Mouse (Mus musculus) c-Kit-positive CD71-positive TER-119-negative erythroid progenitor cells, embryonic 14.5 days (primary cell): ENCODE measurements around the gene Cacna1g.

Experiments used
- DNase-seq: peaks from one replicate; pipeline ENCODE4 v3.0.0-alpha.2; 2013; ENCODE audit warnings: low read depth

The Cacna1g gene

GRCm38 (mm10) chr11:94480382-94480781 lies 6.4 kb upstream of the Cacna1g start:
- DNase-seq = no peak

DNA sequence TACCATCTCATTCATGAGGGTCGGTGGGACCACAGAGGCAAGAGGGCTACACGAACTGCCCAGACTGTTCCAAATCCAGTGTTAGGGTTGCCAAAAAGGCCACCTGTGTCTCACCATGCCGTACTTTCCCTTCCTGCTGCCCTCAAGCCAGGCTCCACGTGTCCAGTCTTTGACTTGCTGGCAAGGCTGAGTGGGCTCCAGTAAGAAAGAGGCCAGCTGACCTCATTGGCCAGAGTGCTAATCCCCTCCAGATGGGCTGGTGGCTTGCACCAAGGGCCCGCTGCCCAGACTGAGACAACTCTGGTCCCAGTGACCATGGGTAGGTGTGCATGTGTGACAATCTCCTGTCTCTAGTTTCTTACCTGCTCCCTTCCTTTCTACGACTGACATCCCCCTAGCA lies 3.7 kb upstream of the Cacna1g start:
- no peak for DNase-seq

DNA sequence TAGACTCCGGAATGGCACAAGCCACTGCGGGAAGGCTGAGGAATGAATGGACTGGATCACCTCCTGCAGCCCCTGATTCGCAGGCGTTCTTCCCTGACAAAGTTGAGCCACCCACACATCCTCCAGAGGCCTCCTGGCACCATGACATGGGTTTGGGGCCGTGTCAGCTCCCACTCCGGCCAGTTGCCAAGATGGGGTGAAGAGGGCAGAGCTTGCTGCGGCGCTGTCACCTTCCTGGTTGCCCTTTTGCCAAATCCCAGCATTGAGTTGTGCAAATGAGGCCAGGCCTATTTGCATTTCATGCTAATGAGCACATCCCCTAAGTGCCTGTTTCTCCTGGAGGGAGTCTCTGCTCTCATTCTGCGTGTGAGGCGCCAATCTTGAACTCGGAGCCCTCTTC lies 1.7 kb upstream of the Cacna1g start:
- DNase-seq = no peak

- DNase-seq = no peak
Measured at GRCm38 (mm10) chr11:94474544-94474910, 529 bp upstream of the Cacna1g start.

- no peak for DNase-seq
Measured at GRCm38 (mm10) chr11:94472916-94473706, 887 bp downstream of the Cacna1g start.

- DNase-seq = no peak
Measured at GRCm38 (mm10) chr11:94472585-94472915, 1.4 kb downstream of the Cacna1g start.

GRCm38 (mm10) chr11:94471740-94472584 lies 2.0 kb downstream of the Cacna1g start:
- no peak for DNase-seq

- DNase-seq = no peak
Measured at GRCm38 (mm10) chr11:94470391-94470790, 3.6 kb downstream of the Cacna1g start.

DNA sequence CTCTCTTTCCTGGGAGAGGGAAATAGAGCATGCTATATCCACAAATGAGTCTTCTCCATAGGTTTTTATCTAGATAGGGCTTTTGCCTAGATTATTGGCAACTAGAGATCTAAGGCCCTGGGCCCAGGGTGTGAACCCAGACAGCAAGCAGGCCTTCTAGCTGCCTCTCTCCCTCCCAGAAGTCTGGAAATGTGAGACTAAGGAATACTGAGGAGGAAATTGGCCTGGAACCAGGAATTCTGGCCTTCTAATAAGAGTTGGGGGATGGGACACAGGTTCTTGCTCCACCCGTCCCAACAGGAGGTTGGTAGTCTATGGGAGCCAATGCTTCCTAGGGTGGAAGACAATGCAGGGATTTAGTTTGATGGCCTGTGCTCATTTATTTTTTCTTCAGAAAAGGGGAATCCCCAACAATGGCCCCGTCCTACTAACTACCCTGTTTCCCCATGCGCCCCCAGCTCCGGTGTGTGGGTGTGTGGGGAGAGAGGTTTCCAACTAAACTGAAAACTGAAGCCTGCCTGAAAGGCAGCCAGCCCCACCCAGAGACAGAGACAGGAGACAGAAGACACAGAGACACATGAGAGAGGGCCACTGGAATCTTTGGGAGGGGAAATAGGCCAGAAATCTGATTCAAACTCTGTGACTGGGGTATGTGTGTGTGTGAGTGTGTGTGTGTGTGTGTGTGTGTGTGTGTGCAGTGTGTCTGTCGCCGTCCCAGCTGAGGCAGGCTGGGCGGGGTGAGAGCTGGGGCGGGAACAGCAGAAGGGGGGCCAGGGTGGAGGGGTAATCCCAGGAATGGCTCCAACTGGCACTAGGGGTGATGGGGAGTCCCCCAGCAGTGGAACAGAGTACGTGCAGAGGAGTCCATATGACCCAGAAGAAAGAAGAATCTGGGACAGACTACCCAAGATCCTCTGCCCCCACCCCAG lies 4.6 kb downstream of the Cacna1g start:
- no peak for DNase-seq

GRCm38 (mm10) chr11:94468582-94469064 lies 5.4 kb downstream of the Cacna1g start:
- no peak for DNase-seq

DNA sequence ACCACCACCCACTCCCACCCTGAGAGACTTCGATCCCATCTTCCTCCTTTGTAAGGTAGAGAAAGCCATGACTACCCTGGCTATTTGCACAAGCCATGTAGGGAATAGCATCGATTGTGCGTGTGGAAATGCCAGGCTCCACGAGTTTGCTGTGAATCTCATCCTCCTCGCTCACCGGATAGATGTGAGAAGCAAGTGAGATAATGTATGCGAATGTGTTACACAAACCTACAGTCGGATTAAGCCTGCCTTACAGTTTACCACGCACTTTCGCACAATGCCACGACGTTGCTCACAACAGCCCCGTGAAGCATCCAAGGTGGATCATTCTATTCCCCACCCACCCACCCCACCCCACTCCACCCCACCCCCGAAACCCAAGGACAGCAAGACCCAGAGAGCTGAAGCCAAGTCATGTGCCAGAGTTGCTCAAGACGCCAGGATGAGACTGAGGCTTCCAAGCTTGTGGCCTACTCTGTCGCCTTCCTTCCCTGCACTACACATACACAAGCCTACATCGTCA lies 7.6 kb downstream of the Cacna1g start:
- DNase-seq = no peak

- no peak for DNase-seq
Measured at GRCm38 (mm10) chr11:94464170-94464569, 9.8 kb downstream of the Cacna1g start.

DNA sequence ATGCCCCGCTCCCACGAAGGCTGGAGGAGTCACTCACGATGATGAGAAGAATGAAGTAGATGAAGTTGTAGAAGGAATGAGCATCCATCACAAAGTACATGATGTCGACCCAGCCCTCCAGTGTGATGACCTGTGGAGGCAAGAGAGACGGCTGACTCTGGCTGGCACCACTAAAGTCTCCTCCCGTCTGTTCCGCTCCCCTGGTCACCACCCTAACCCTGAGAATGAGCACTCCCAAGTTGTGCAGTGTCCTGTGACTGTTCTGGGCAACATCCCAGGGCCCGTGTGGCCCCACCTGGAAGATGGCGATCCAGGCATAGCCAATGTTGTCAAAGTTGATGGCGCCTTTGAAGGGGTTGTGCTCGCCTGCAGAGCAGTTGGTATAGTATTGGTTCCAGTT lies 12.1 kb downstream of the Cacna1g start:
- no peak for DNase-seq

- DNase-seq = no peak
Measured at GRCm38 (mm10) chr11:94457001-94457400, 17.0 kb downstream of the Cacna1g start.

- peak; percentile 35 for DNase-seq
Measured at GRCm38 (mm10) chr11:94456347-94456746, 17.7 kb downstream of the Cacna1g start.

- DNase-seq = no peak
Measured at GRCm38 (mm10) chr11:94455161-94455820, 18.7 kb downstream of the Cacna1g start.

GRCm38 (mm10) chr11:94454756-94455155 lies 19.2 kb downstream of the Cacna1g start:
- DNase-seq = no peak

DNA sequence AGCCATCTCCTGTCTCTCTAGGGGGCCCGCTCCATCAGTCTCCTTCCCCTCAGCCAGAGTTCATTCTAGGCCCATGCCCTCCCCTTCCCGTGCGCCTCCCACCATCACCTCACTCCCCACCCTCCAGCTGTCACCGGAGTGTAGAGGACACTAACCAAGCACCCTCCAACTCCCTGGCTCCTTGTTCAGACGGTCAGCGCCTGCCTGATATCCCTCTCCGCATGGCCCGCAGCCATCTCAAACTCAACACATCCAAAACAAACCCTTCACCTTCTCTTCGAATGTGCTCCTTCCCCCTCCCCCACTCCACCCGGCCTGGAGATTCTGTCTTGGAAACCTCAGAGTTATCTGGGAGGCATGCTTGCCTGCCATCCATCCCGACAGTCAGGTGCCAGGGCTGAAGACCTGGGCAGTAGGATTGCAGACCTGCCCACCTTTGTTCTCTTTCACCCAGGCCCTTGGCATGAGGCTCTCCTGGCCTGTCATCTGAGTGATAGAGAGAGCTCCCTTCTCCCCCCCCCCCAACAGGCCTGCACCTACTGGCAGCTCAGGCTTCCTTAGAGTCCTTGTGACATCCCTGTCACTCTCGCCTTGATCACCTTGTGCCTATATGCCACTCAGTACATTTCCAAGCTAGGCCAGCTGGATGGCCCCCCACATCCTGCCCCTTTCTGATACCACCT lies 22.8 kb downstream of the Cacna1g start:
- DNase-seq = no peak

DNA sequence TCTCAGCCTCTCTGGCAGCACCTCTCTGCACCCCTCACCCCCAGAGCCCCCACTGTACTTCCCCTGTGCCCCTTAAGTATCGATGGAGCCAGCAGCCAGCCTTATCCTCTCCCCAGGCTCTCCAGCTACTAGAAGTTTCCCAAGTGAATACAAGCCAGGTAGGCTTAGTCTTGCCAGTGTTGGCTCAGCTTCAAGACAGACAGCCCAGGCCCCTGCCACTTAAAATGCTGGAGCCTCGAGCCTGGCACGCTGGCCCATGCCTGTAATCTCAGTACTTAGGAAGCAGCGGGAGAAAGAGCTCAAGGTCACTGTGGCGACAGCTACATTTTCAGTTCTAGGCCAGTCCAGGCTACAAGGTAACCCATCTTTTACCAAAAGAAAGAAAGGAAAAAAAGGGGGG lies 24.1 kb downstream of the Cacna1g start:
- no peak for DNase-seq

- no peak for DNase-seq
Measured at GRCm38 (mm10) chr11:94449239-94449638, 24.8 kb downstream of the Cacna1g start.

DNA sequence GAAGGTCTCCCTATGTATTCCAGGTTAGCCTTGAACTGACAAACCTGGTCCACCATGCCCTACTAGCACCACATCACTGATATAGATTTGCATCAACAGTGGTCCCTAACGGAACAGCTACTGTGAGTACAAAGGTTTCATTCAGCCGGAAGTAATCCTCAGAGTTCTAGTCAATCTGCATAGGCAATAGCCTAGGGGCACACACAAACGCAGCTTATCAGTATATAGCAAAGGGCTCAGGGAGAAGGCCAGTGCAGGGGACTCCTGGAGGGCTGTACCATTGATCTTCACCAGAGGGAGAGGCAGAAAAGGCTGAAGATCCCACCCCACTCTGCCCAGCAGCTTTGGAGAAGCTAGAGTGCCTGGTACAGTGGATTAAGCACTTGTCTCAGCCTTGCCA lies 27.0 kb downstream of the Cacna1g start:
- no peak for DNase-seq
